Mouse (Mus musculus) cerebellum, postnatal 25 days (tissue): ENCODE results near the gene Mogat1.
A peak's percentile ranks its signal among the peaks of the same experiment; 100 is the strongest.
"Not testable (repeated sequence)": the region's sequence is repeated elsewhere in the genome, so short reads cannot be mapped to it uniquely, and the experiment has no call there.

Experiments
- DNase-seq, 2 experiments: peaks; one replicate each; pipeline ENCODE4 v3.0.0; 2021; ENCODE audit warnings: mixed read lengths in 2 of 2

The Mogat1 gene

GRCm38 (mm10) chr1:78537494-78538010 lies 26.8 kb downstream of the Mogat1 start:
- peak; percentile 76 to 79 for DNase-seq

GRCm38 (mm10) chr1:78538396-78538795 lies 27.6 kb downstream of the Mogat1 start:
- no peak for DNase-seq

- DNase-seq: no peak
These were observed 28.4 kb downstream of the Mogat1 start for GRCm38 (mm10) chr1:78539166-78539565.

GRCm38 (mm10) chr1:78543631-78544030 lies 32.8 kb downstream of the Mogat1 start:
- DNase-seq: not testable (repeated sequence)

- DNase-seq: no peak
These were observed 35.5 kb downstream of the Mogat1 start for GRCm38 (mm10) chr1:78546258-78546657.

- no peak for DNase-seq
These were observed 38.2 kb downstream of the Mogat1 start for GRCm38 (mm10) chr1:78548961-78549360.

GRCm38 (mm10) chr1:78554012-78554666 lies 43.3 kb downstream of the Mogat1 start:
- no peak for DNase-seq

- DNase-seq: no peak
These were observed 56.2 kb downstream of the Mogat1 start for GRCm38 (mm10) chr1:78566963-78567362.

- DNase-seq: peak in 1 of 2 experiments; percentile 17
These were observed 56.6 kb downstream of the Mogat1 start for GRCm38 (mm10) chr1:78567421-78567820.

- peak; percentile 56 to 67 for DNase-seq
These were observed 57.2 kb downstream of the Mogat1 start for GRCm38 (mm10) chr1:78567834-78568507.

GRCm38 (mm10) chr1:78569617-78570016 lies 58.8 kb downstream of the Mogat1 start:
- DNase-seq: no peak

GRCm38 (mm10) chr1:78585080-78585479 lies 74.3 kb downstream of the Mogat1 start:
- no peak for DNase-seq

GRCm38 (mm10) chr1:78586986-78587385 lies 76.2 kb downstream of the Mogat1 start:
- DNase-seq: no peak
